Mouse (Mus musculus): ENCODE data around the gene Atxn2. TPM values are rescaled to one million over a fixed set of nuclear protein-coding genes. Genes with fewer than 3 reads are reported as not detected.

Gene Atxn2
- polyA plus RNA-seq, 2 experiments = 87.2 to 156 TPM

DNA sequence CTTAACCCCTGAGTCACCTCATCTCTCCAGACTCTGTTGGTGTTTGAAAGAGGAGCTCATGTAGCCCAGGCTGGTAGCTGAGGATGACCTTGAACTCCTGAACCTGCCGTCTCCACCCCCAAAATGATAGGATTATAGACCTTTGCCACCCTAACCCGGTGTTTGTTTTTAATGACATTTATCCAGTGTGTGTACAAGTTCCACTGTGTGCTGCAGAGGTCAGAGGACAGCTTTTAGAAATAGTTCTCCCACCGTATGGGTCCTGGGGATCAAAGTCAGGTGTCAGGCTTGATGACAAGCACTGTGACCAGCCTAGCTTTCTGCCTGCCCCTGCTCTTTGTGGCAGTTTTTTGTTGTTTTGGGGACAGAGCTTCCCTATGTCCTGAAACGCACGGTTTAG, 11.2 kb upstream of the Atxn2 start:
- no peak overlapping the region for H3K9ac ChIP-seq (ENCODE audit: low read depth, low read length, severe bottlenecking)
- H3K4me3 ChIP-seq (replicated peaks; ENCODE audit: low read length) = no peak overlapping the region
- H3K27me3 ChIP-seq (ENCODE audit: control insufficient read depth, insufficient read depth, low read length) = no peaks in the 10 kb centered on the region
- ATAC-seq (ENCODE audit: low FRiP score, low read depth) (no peak), DNase-seq (ENCODE audit: low spot score) (no peak)
- no peak overlapping the region for H3K4me2 ChIP-seq (replicated peaks; ENCODE audit: low read depth, low read length, severe bottlenecking)
- TF ChIP-seq POLR2A (IDR thresholded peaks at IDR 0.05; ENCODE audit: borderline replicate concordance, extremely low read depth, insufficient read depth, insufficient read length) = no peak
- H3K9me3 ChIP-seq (ENCODE audit: control insufficient read depth, low read length) = no peaks in the 10 kb centered on the region
- H3K27ac ChIP-seq (replicated peaks; ENCODE audit: low read depth, low read length) = no peak overlapping the region
- peaks cover 3% of the 10 kb centered on the region; the same call in 1 of the 2 replicates for H3K4me1 ChIP-seq (ENCODE audit: control insufficient read depth, insufficient read depth, low read length)
- 45% methylated on average over 5 of the region's 5 CpGs for WGBS
- H3K36me3 ChIP-seq (ENCODE audit: control insufficient read depth, insufficient read depth, low read length) = no peaks in the 10 kb centered on the region

DNA sequence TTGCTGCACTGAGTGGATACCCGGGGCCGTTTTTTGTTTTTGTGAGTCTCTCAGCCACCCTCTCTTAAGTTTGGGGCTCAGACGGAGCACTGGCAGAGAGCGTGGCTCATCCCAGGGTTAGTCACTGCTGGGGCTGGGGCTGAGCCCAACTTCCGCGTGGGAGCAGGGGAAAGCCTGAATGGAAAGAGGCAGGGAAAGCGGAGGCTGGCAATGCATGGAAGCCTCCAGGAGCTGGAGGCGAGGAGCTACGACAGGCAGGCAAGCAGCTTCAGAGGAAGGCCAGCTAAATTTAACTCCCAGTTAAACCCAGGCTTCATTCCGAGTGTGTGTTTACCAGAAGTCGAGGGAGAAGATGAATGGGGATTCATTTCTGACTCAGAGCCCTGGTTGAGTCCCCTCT, 10.6 kb upstream of the Atxn2 start:
- Histone ChIP-seq H3K9ac (ENCODE audit: low read depth, low read length, severe bottlenecking) (no peak overlapping the region), H3K4me2 (replicated peaks; ENCODE audit: low read depth, low read length, severe bottlenecking) (no peak overlapping the region), H3K36me3 (ENCODE audit: control insufficient read depth, insufficient read depth, low read length) (no peaks in the 10 kb centered on the region), H3K27ac (replicated peaks; ENCODE audit: low read depth, low read length) (no peak overlapping the region), H3K4me3 (replicated peaks; ENCODE audit: low read length) (no peak overlapping the region), H3K27me3 (ENCODE audit: control insufficient read depth, insufficient read depth, low read length) (no peaks in the 10 kb centered on the region), H3K4me1 (ENCODE audit: control insufficient read depth, insufficient read depth, low read length) (peaks cover 3% of the 10 kb centered on the region; the same call in 1 of the 2 replicates), H3K9me3 (ENCODE audit: control insufficient read depth, low read length) (no peaks in the 10 kb centered on the region)
- ATAC-seq (ENCODE audit: low FRiP score, low read depth) = no peak
- WGBS = 29% methylated on average over 11 of the region's 11 CpGs
- DNase-seq (ENCODE audit: low spot score) = no peak
- TF ChIP-seq POLR2A (IDR thresholded peaks at IDR 0.05; ENCODE audit: borderline replicate concordance, extremely low read depth, insufficient read depth, insufficient read length) = no peak

DNA sequence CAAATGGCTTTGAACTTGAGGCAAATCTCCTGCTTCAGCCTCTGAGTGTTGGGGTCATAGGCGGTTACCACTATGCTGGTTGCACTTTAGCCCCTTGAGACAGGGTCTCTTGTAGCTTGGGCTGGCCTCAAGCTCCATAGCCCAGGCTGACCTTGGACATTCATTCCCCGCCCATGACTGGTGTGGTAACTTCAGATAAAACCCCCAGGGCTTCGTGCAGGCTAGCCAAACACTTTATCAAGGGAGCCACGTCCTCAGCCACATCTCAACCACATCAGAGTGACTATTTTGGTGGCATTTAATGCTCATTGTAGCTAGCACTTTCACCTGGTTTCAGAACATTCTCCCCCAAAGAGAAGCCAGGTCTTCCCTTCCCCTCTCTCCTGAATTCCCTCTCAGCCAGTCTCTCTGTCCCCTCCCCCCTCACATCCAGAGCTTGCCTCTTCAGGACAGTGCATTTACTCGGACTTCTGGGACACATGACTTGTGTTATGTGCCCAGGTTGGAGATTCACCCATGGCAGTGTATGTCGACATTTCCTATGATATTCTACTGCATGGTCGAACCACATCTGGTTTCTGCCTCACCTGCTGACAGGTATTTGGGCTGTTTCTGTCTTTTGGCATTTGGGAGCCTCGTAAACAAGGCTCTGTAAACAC, 9.9 kb upstream of the Atxn2 start:
- ATAC-seq (ENCODE audit: low FRiP score, low read depth) = no peak
- H3K9ac ChIP-seq (ENCODE audit: low read depth, low read length, severe bottlenecking) = no peak overlapping the region
- TF ChIP-seq POLR2A (IDR thresholded peaks at IDR 0.05; ENCODE audit: borderline replicate concordance, extremely low read depth, insufficient read depth, insufficient read length) = no peak
- no peak for DNase-seq (ENCODE audit: low spot score)
- no peaks in the 10 kb centered on the region for H3K9me3 ChIP-seq (ENCODE audit: control insufficient read depth, low read length)
- no peak overlapping the region for H3K4me2 ChIP-seq (replicated peaks; ENCODE audit: low read depth, low read length, severe bottlenecking)
- 48% methylated on average over 8 of the region's 8 CpGs for WGBS
- H3K4me3 ChIP-seq (replicated peaks; ENCODE audit: low read length) = no peak overlapping the region
- H3K27ac ChIP-seq (replicated peaks; ENCODE audit: low read depth, low read length) = no peak overlapping the region
- H3K27me3 ChIP-seq (ENCODE audit: control insufficient read depth, insufficient read depth, low read length) = no peaks in the 10 kb centered on the region
- no peaks in the 10 kb centered on the region for H3K36me3 ChIP-seq (ENCODE audit: control insufficient read depth, insufficient read depth, low read length)
- H3K4me1 ChIP-seq (ENCODE audit: control insufficient read depth, insufficient read depth, low read length) = peaks cover 3% of the 10 kb centered on the region; the same call in 1 of the 2 replicates

DNA sequence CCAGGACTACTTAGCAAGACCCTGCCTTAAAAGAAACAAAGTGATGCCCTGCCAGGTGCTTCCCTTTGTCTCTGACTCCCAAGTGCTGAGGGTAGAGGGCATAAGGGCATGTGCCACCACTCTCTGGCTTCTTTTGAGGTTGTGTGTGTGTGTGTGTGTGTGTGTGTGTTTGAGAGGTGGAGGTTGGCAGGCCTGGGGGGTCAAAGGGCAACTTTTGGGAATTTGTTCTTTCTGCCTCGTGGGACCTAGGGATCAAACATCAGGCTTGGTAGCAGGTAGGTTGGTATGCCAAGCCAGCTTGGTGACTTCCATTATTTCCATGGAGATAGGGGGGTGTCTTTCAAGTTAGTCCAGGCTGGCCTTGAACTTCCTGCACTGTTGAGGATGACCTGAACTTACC, 7.8 kb upstream of the Atxn2 start:
- Histone ChIP-seq H3K4me1 (ENCODE audit: control insufficient read depth, insufficient read depth, low read length) (peaks cover 3% of the 10 kb centered on the region; the same call in 1 of the 2 replicates), H3K9ac (ENCODE audit: low read depth, low read length, severe bottlenecking) (no peak overlapping the region), H3K4me2 (replicated peaks; ENCODE audit: low read depth, low read length, severe bottlenecking) (no peak overlapping the region), H3K4me3 (replicated peaks; ENCODE audit: low read length) (no peak overlapping the region), H3K36me3 (ENCODE audit: control insufficient read depth, insufficient read depth, low read length) (no peaks in the 10 kb centered on the region), H3K27ac (replicated peaks; ENCODE audit: low read depth, low read length) (no peak overlapping the region), H3K27me3 (ENCODE audit: control insufficient read depth, insufficient read depth, low read length) (no peaks in the 10 kb centered on the region), H3K9me3 (ENCODE audit: control insufficient read depth, low read length) (no peaks in the 10 kb centered on the region)
- ATAC-seq (ENCODE audit: low FRiP score, low read depth) (no peak), DNase-seq (ENCODE audit: low spot score) (no peak)
- 45% methylated on average over 1 of the region's 1 CpGs for WGBS
- no peak for TF ChIP-seq POLR2A (IDR thresholded peaks at IDR 0.05; ENCODE audit: borderline replicate concordance, extremely low read depth, insufficient read depth, insufficient read length)

DNA sequence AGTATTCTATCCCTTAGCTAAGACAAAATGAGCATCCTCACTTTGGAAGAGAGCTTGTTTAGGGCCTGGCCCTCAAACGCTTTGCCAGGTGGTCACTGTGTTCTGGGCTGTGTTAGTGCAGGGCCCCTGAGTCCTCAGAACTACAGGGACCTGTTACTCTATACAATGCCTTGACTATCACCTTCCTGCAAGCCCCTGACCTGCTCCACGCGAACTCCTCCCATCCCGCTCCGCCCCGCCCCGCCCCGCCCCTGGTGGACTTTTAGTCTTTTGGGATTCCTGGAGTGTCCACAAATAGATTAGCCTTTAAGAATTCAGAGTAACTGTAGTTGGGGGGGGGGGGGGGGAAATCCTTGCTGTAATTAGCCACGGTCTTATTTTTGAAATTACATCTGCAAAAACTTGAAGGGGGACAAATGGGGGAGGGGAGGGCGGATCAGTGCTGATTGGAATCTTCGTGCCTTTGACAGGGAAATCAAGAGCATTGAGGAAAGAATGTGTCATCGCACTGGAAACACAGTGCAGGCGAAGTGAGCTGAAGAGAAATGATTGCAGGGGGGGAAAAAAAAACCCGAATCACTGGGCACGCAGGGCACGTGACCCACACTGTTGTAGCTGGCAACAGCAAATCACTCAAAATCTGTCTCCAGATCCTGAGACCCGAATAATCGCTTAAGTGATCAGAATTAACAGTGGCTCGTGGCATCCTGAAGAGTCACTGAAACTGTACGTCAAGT, 6.5 kb upstream of the Atxn2 start:
- DNase-seq (ENCODE audit: low spot score) (peak; percentile 17), ATAC-seq (ENCODE audit: low FRiP score, low read depth) (no peak)
- no peaks in the 10 kb centered on the region for H3K27me3 ChIP-seq (ENCODE audit: control insufficient read depth, insufficient read depth, low read length)
- H3K27ac ChIP-seq (replicated peaks; ENCODE audit: low read depth, low read length) = no peak overlapping the region
- peak overlapping the region; percentile 39 for H3K4me2 ChIP-seq (replicated peaks; ENCODE audit: low read depth, low read length, severe bottlenecking)
- H3K9ac ChIP-seq (ENCODE audit: low read depth, low read length, severe bottlenecking) = 0 out of 2 replicates have a peak overlapping the region, but pooled peaks have one; percentile 36
- H3K4me1 ChIP-seq (ENCODE audit: control insufficient read depth, insufficient read depth, low read length) = peaks cover 3% of the 10 kb centered on the region; the same call in 1 of the 2 replicates
- no peaks in the 10 kb centered on the region for H3K36me3 ChIP-seq (ENCODE audit: control insufficient read depth, insufficient read depth, low read length)
- H3K9me3 ChIP-seq (ENCODE audit: control insufficient read depth, low read length) = no peaks in the 10 kb centered on the region
- H3K4me3 ChIP-seq (replicated peaks; ENCODE audit: low read length) = peak overlapping the region; percentile 11; the same call in 1 of the 2 replicates
- TF ChIP-seq POLR2A (IDR thresholded peaks at IDR 0.05; ENCODE audit: borderline replicate concordance, extremely low read depth, insufficient read depth, insufficient read length) = no peak
- 12% methylated on average over 20 of the region's 20 CpGs for WGBS

Data from limb, embryonic 14.5 days (tissue).